In genomic region chr14:32170137-32170536, GRCm38 (mm10) we compare ENCODE assay signal across 33 mouse cellular contexts. TPM values are rescaled to one million over a fixed set of nuclear protein-coding genes. Genes with fewer than 3 reads are reported as not detected.
DNase-seq lines count a peak whose midpoint lies in the region; ATAC-seq and TF ChIP-seq lines count a peak whose summit lies in the region.
"Had no signal": no experiment of that assay in that cellular context is flagged by ENCODE, and none has a peak within 500 bp of the region (broad histone marks: within the 10 kb centered on the region; RNA-seq: fewer than 3 reads in every experiment).

No protein-coding gene starts in this region.

- H3K9me3 ChIP-seq in erythroblast, embryonic 14.5 days (ENCODE audit: control insufficient read depth, low read length): no peaks in the 10 kb centered on the region
- no peaks in the 10 kb centered on the region for H3K9me3 ChIP-seq in heart, embryonic 13.5 days
- no peaks in the 10 kb centered on the region for H3K9me3 ChIP-seq in MEL (replicated peaks; ENCODE audit: insufficient read depth, low read length)
- no peaks in the 10 kb centered on the region for H3K9me3 ChIP-seq in liver, embryonic 15.5 days (replicated peaks)
- H3K9me3 ChIP-seq in kidney, embryonic 14.5 days (ENCODE audit: control insufficient read depth, low read length): no peaks in the 10 kb centered on the region
- H3K9me3 ChIP-seq: forebrain, embryonic 12.5 days; hindbrain, embryonic 10.5 days; intestine, embryonic 15.5 days; limb, embryonic 15.5 days; midbrain, embryonic 12.5 days had no signal

- H3K4me1 ChIP-seq in erythroblast, embryonic 14.5 days (ENCODE audit: control insufficient read depth): peaks cover 69% of the 10 kb centered on the region
- H3K4me1 ChIP-seq in heart, embryonic 13.5 days: peaks cover 47% of the 10 kb centered on the region
- H3K4me1 ChIP-seq in MEL (ENCODE audit: control insufficient read depth in 1 of 2, insufficient read depth in 2 of 2, low read length in 2 of 2): peaks cover 30 to 34% of the 10 kb centered on the region in 2 experiments
- H3K4me1 ChIP-seq in liver, embryonic 15.5 days (replicated peaks): peaks cover 61% of the 10 kb centered on the region
- H3K4me1 ChIP-seq in kidney, embryonic 14.5 days (ENCODE audit: control insufficient read depth, insufficient read depth, low read length): 0 out of 2 replicates have a peak, but pooled peaks cover 4% of the 10 kb centered on the region

- 0 out of 4 replicates have a peak, but pooled peaks of 1 of the 2 experiments have one; percentile 3 for TF ChIP-seq EP300 in MEL (IDR thresholded peaks at IDR 0.05; ENCODE audit: low read depth in 1 of 2, low read length in 2 of 2)

- peak overlapping the region; percentile 85 for H3K4me3 ChIP-seq in erythroblast, embryonic 14.5 days (replicated peaks)
- peak overlapping the region; percentile 17 for H3K4me3 ChIP-seq in heart, embryonic 13.5 days
- no peak overlapping the region for H3K4me3 ChIP-seq in MEL (ENCODE audit: control insufficient read depth in 1 of 2, insufficient read depth in 1 of 2, low read depth in 2 of 2, low read length in 2 of 2)
- H3K4me3 ChIP-seq in liver, embryonic 15.5 days (replicated peaks): peak overlapping the region; percentile 70
- no peak overlapping the region for H3K4me3 ChIP-seq in kidney, embryonic 14.5 days (ENCODE audit: low read length)
- H3K4me3 ChIP-seq: forebrain, embryonic 12.5 days; hindbrain, embryonic 10.5 days; intestine, embryonic 15.5 days; left cerebral cortex, adult 2 months; limb, embryonic 15.5 days; midbrain, embryonic 12.5 days had no signal

- 71% methylated on average over 4 of the region's 4 CpGs for WGBS in heart, embryonic 13.5 days
- WGBS in liver, embryonic 15.5 days (ENCODE audit: insufficient replicate concordance): 89% methylated on average over 4 of the region's 4 CpGs
- WGBS in kidney, embryonic 14.5 days: 82% methylated on average over 4 of the region's 4 CpGs

- intact Hi-C loops in heart, postnatal 10 days (cut with DNase I): no loop called here

- no peak overlapping the region for H3K27ac ChIP-seq in heart, embryonic 13.5 days (replicated peaks)
- H3K27ac ChIP-seq in MEL (ENCODE audit: control insufficient read depth, low read depth, low read length): peak overlapping the region; percentile 87
- peak overlapping the region; percentile 98 for H3K27ac ChIP-seq in liver, embryonic 15.5 days (replicated peaks)
- no peak overlapping the region for H3K27ac ChIP-seq in kidney, embryonic 14.5 days (ENCODE audit: low read depth, low read length)
- H3K27ac ChIP-seq: forebrain, embryonic 12.5 days; hindbrain, embryonic 10.5 days; intestine, embryonic 15.5 days; left cerebral cortex, adult 2 months; limb, embryonic 15.5 days; midbrain, embryonic 12.5 days had no signal

- DNase-seq in heart, postnatal 10 days: no peak
- no peak for DNase-seq in MEL (ENCODE audit: low read depth, low spot score)
- DNase-seq: adrenal gland, postnatal 25 days; cerebellum, adult 11 months; cerebellum, postnatal 10 days; gastrocnemius, postnatal 10 days; kidney, adult 9 months; kidney, postnatal 4 days; left cerebral cortex, postnatal 4 days; lung, postnatal 4 days; right cerebral cortex, postnatal 25 days; spleen, adult 18-20 months had no signal

- H3K4me2 ChIP-seq in heart, embryonic 13.5 days: peak overlapping the region; percentile 46
- H3K4me2 ChIP-seq in liver, embryonic 15.5 days: peak overlapping the region; percentile 81
- no peak overlapping the region for H3K4me2 ChIP-seq in kidney, embryonic 14.5 days (replicated peaks; ENCODE audit: low read depth, low read length)
- H3K4me2 ChIP-seq: forebrain, embryonic 12.5 days; intestine, embryonic 15.5 days; limb, embryonic 15.5 days; midbrain, embryonic 12.5 days had no signal

- H3K9ac ChIP-seq in heart, embryonic 13.5 days: 0 out of 2 replicates have a peak overlapping the region, but pooled peaks have one; percentile 24
- no peak overlapping the region for H3K9ac ChIP-seq in MEL (ENCODE audit: control insufficient read depth, low read depth, low read length, poor library complexity, severe bottlenecking)
- peak overlapping the region; percentile 53 for H3K9ac ChIP-seq in liver, embryonic 15.5 days
- H3K9ac ChIP-seq in kidney, embryonic 14.5 days (ENCODE audit: low read depth, low read length): no peak overlapping the region
- H3K9ac ChIP-seq: forebrain, embryonic 12.5 days; intestine, embryonic 15.5 days; limb, embryonic 15.5 days; midbrain, embryonic 12.5 days had no signal

- H3K27me3 ChIP-seq in erythroblast, embryonic 14.5 days (ENCODE audit: control insufficient read depth): no peaks in the 10 kb centered on the region
- H3K27me3 ChIP-seq in heart, embryonic 13.5 days (replicated peaks): no peaks in the 10 kb centered on the region
- H3K27me3 ChIP-seq in MEL (ENCODE audit: control insufficient read depth in 1 of 2, insufficient read depth in 2 of 2, low read length in 2 of 2): no peaks in the 10 kb centered on the region
- no peaks in the 10 kb centered on the region for H3K27me3 ChIP-seq in liver, embryonic 15.5 days
- H3K27me3 ChIP-seq in kidney, embryonic 14.5 days (ENCODE audit: control insufficient read depth, insufficient read depth, low read length): no peaks in the 10 kb centered on the region
- H3K27me3 ChIP-seq: forebrain, embryonic 12.5 days; intestine, embryonic 15.5 days; limb, embryonic 15.5 days; midbrain, embryonic 12.5 days had no signal

- no peak for TF ChIP-seq POLR2A in MEL (IDR thresholded peaks at IDR 0.05; ENCODE audit: control insufficient read depth in 1 of 2, insufficient read depth in 1 of 2, low read depth in 1 of 2, low read length in 2 of 2, poor library complexity in 1 of 2)

- peaks cover 25% of the 10 kb centered on the region for H3K79me2 ChIP-seq in MEL (ENCODE audit: control insufficient read depth, insufficient read depth, low read length, poor library complexity)

- TF ChIP-seq RAD21 in MEL (IDR thresholded peaks at IDR 0.05; ENCODE audit: low read depth, low read length): no peak

- peaks cover 90% of the 10 kb centered on the region for H3K36me3 ChIP-seq in erythroblast, embryonic 14.5 days (ENCODE audit: control insufficient read depth)
- H3K36me3 ChIP-seq in heart, embryonic 13.5 days: peaks cover 41% of the 10 kb centered on the region
- H3K36me3 ChIP-seq in MEL (ENCODE audit: control insufficient read depth in 1 of 2, insufficient read depth in 2 of 2, low read length in 2 of 2): peaks cover 17 to 46% of the 10 kb centered on the region in 2 experiments
- H3K36me3 ChIP-seq in liver, embryonic 15.5 days (replicated peaks): peaks cover 56% of the 10 kb centered on the region
- peaks cover 25% of the 10 kb centered on the region for H3K36me3 ChIP-seq in kidney, embryonic 14.5 days (ENCODE audit: control insufficient read depth, insufficient read depth, low read length)

- no peak for TF ChIP-seq CTCF in MEL (IDR thresholded peaks at IDR 0.05 in 2 of 3, conservative IDR thresholded peaks at IDR 0.05 in 1 of 3; ENCODE audit: control insufficient read depth in 1 of 3, insufficient read depth in 1 of 3, low read depth in 2 of 3, low read length in 3 of 3, poor library complexity in 1 of 3, severe bottlenecking in 1 of 3)

- no peak for ATAC-seq in erythroblast, adult 5-6 weeks (replicated peaks; ENCODE audit: low FRiP score, poor library complexity, severe bottlenecking)
- ATAC-seq in heart, embryonic 13.5 days (ENCODE audit: extremely low read depth, insufficient number of reproducible peaks, low FRiP score, low TSS enrichment): no peak
- no peak for ATAC-seq in liver, embryonic 15.5 days (ENCODE audit: insufficient read depth)
- no peak for ATAC-seq in kidney, embryonic 14.5 days (ENCODE audit: low FRiP score, low TSS enrichment)
- ATAC-seq in monocyte, adult 5-6 weeks (replicated peaks; ENCODE audit: insufficient number of reproducible peaks, low FRiP score, low TSS enrichment, poor library complexity, severe bottlenecking): no peak
- ATAC-seq: hindbrain, embryonic 16.5 days; intestine, embryonic 15.5 days had no signal

RNA-seq across cellular contexts. Expression of gene Ncoa4, which starts 10.5 kb away (rescaled TPM):
- 6.9 and 7.6 TPM in 2 replicates for polyA plus RNA-seq in erythroblast, embryonic 14.5 days (2012)
- total RNA-seq in erythroblast, adult 5-6 weeks (2015; ENCODE audit: low replicate concordance): 661 and 684 TPM in 2 replicates
- 773 and 931 TPM in 2 replicates for total RNA-seq in erythroblast, adult 5-6 weeks (2017; ENCODE audit: low replicate concordance)
- polyA plus RNA-seq in heart, embryonic 13.5 days (2015; fragmentation: Nextera tagmentation; extraction: Ambion mirVana): 117 and 141 TPM in 2 replicates
- total RNA-seq in heart, postnatal 10 days (2021): 100 to 1,000 TPM; 112 to 129 TPM
- 64.6 and 67.3 TPM in 2 replicates for total RNA-seq in MEL (2012; rRNA removed)
- polyA plus RNA-seq in MEL (2012; ENCODE audit: insufficient read depth in 1 of 2, insufficient read length in 2 of 2, low read depth in 1 of 2, low replicate concordance in 2 of 2, missing spikeins in 1 of 2): 10 to 100 TPM; 54.5 to 57.9 TPM
- polyA plus RNA-seq in liver, embryonic 15.5 days (2015; fragmentation: Nextera tagmentation; extraction: Ambion mirVana): 332 and 365 TPM in 2 replicates
- 74.8 and 106 TPM in 2 replicates for polyA plus RNA-seq in kidney, embryonic 14.5 days (2014; fragmentation: Nextera tagmentation; extraction: Ambion mirVana)
- 60.5 to 111 TPM (median 83.4 TPM) in 3 replicates for total RNA-seq in monocyte, adult 5-6 weeks (2017)

RNA-seq across cellular contexts. Expression of gene Msmb, which starts 28.3 kb away (rescaled TPM):
- not detected in 2 replicates for polyA plus RNA-seq in erythroblast, embryonic 14.5 days (2012)
- total RNA-seq in erythroblast, adult 5-6 weeks (2015; ENCODE audit: low replicate concordance): not detected in 2 replicates
- 5.2 TPM in 1 of 2 replicates, not detected in the other for total RNA-seq in erythroblast, adult 5-6 weeks (2017; ENCODE audit: low replicate concordance)
- polyA plus RNA-seq in heart, embryonic 13.5 days (2015; fragmentation: Nextera tagmentation; extraction: Ambion mirVana): not detected in 2 replicates
- total RNA-seq in heart, postnatal 10 days (2021): not detected
- not detected in 2 replicates for total RNA-seq in MEL (2012; rRNA removed)
- not detected for polyA plus RNA-seq in MEL (2012; ENCODE audit: insufficient read depth in 1 of 2, insufficient read length in 2 of 2, low read depth in 1 of 2, low replicate concordance in 2 of 2, missing spikeins in 1 of 2)
- polyA plus RNA-seq in liver, embryonic 15.5 days (2015; fragmentation: Nextera tagmentation; extraction: Ambion mirVana): 0.30 and 0.31 TPM in 2 replicates
- not detected in 2 replicates for polyA plus RNA-seq in kidney, embryonic 14.5 days (2014; fragmentation: Nextera tagmentation; extraction: Ambion mirVana)
- total RNA-seq in monocyte, adult 5-6 weeks (2017): not detected in 3 replicates
- total RNA-seq: adrenal gland, postnatal 25 days; gastrocnemius, postnatal 10 days; granulocyte monocyte progenitor cell, adult 5-6 weeks; layer of hippocampus, postnatal 10 days; left cerebral cortex, adult 2 months; left cerebral cortex, postnatal 4 days had no signal
- polyA plus RNA-seq: cortical plate, adult 2 months; embryonic facial prominence, embryonic 11.5 days; forebrain, embryonic 12.5 days; heart, embryonic 16.5 days; hindbrain, embryonic 10.5 days; hindbrain, embryonic 16.5 days; intestine, embryonic 15.5 days; limb, embryonic 15.5 days; lung, embryonic 16.5 days; midbrain, embryonic 12.5 days; neural tube, embryonic 11.5 days; thymus, postnatal 0 days had no signal

RNA-seq across cellular contexts. Expression of gene Timm23, which starts 31.6 kb away (rescaled TPM):
- 15.2 and 17.5 TPM in 2 replicates for polyA plus RNA-seq in erythroblast, embryonic 14.5 days (2012)
- 41.2 and 49.4 TPM in 2 replicates for total RNA-seq in erythroblast, adult 5-6 weeks (2015; ENCODE audit: low replicate concordance)
- total RNA-seq in erythroblast, adult 5-6 weeks (2017; ENCODE audit: low replicate concordance): 11.2 and 15.3 TPM in 2 replicates
- 289 and 312 TPM in 2 replicates for polyA plus RNA-seq in heart, embryonic 13.5 days (2015; fragmentation: Nextera tagmentation; extraction: Ambion mirVana)
- total RNA-seq in heart, postnatal 10 days (2021): 100 to 1,000 TPM; 159 to 184 TPM
- total RNA-seq in MEL (2012; rRNA removed): 417 and 425 TPM in 2 replicates
- polyA plus RNA-seq in MEL (2012; ENCODE audit: insufficient read depth in 1 of 2, insufficient read length in 2 of 2, low read depth in 1 of 2, low replicate concordance in 2 of 2, missing spikeins in 1 of 2): 100 to 1,000 TPM in 1 of 2 experiments, not detected in 1; 431 TPM
- polyA plus RNA-seq in liver, embryonic 15.5 days (2015; fragmentation: Nextera tagmentation; extraction: Ambion mirVana): 159 and 163 TPM in 2 replicates
- 324 and 335 TPM in 2 replicates for polyA plus RNA-seq in kidney, embryonic 14.5 days (2014; fragmentation: Nextera tagmentation; extraction: Ambion mirVana)
- 48.4 to 102 TPM (median 64.0 TPM) in 3 replicates for total RNA-seq in monocyte, adult 5-6 weeks (2017)

RNA-seq across cellular contexts. Expression of gene Parg, which starts 31.6 kb away (rescaled TPM):
- 0.39 and 0.68 TPM in 2 replicates for polyA plus RNA-seq in erythroblast, embryonic 14.5 days (2012)
- total RNA-seq in erythroblast, adult 5-6 weeks (2015; ENCODE audit: low replicate concordance): 12.7 and 19.2 TPM in 2 replicates
- total RNA-seq in erythroblast, adult 5-6 weeks (2017; ENCODE audit: low replicate concordance): 28.6 and 39.1 TPM in 2 replicates
- 22.3 and 22.8 TPM in 2 replicates for polyA plus RNA-seq in heart, embryonic 13.5 days (2015; fragmentation: Nextera tagmentation; extraction: Ambion mirVana)
- 10 to 100 TPM; 24.3 to 29.6 TPM for total RNA-seq in heart, postnatal 10 days (2021)
- total RNA-seq in MEL (2012; rRNA removed): 43.0 and 43.8 TPM in 2 replicates
- polyA plus RNA-seq in MEL (2012; ENCODE audit: insufficient read depth in 1 of 2, insufficient read length in 2 of 2, low read depth in 1 of 2, low replicate concordance in 2 of 2, missing spikeins in 1 of 2): 10 to 100 TPM in 1 of 2 experiments, not detected in 1; 32.6 TPM
- polyA plus RNA-seq in liver, embryonic 15.5 days (2015; fragmentation: Nextera tagmentation; extraction: Ambion mirVana): 13.0 and 13.1 TPM in 2 replicates
- polyA plus RNA-seq in kidney, embryonic 14.5 days (2014; fragmentation: Nextera tagmentation; extraction: Ambion mirVana): 30.6 and 57.5 TPM in 2 replicates
- total RNA-seq in monocyte, adult 5-6 weeks (2017): 89.5 to 191 TPM (median 132 TPM) in 3 replicates

Comparison
In these comparisons a context has a peak if more than half of its experiments do, and no peak if none do; other contexts are left out.
1. H3K4me3 ChIP-seq: peak in erythroblast, embryonic 14.5 days (single experiment), heart, embryonic 13.5 days (single experiment) and liver, embryonic 15.5 days (single experiment); none in MEL (0 of 2) and kidney, embryonic 14.5 days (single experiment).
2. H3K27ac ChIP-seq: peak in MEL (single experiment) and liver, embryonic 15.5 days (single experiment); none in heart, embryonic 13.5 days (single experiment) and kidney, embryonic 14.5 days (single experiment).
3. H3K9ac ChIP-seq: peak in heart, embryonic 13.5 days (single experiment) and liver, embryonic 15.5 days (single experiment); none in MEL (single experiment) and kidney, embryonic 14.5 days (single experiment).